Mouse (Mus musculus) bone marrow, adult 2 months (tissue): ENCODE data around the gene Lingo2.

ENCODE experiments used
- CTCF ChIP-seq: fragments of 200-500 bp; IDR thresholded peaks from 2 replicates; pipeline ENCODE4 v1.5.1; 2011; ENCODE audit warnings: low read length, control low read depth; ENCODE audit not compliant: control insufficient read depth, insufficient read depth
- POLR2A ChIP-seq: fragments of 200-500 bp; IDR thresholded peaks from 2 replicates; pipeline ENCODE4 v1.6.1; 2011; ENCODE audit warnings: low read depth, mild to moderate bottlenecking, control low read depth, low read length, borderline replicate concordance; ENCODE audit not compliant: control insufficient read depth

- TF ChIP-seq POLR2A: no peak
- no peak for TF ChIP-seq CTCF
Observed at GRCm38 (mm10) chr4:35695137-35695522, 1256.4 kb downstream of the Lingo2 start.
